Mouse (Mus musculus): ENCODE measurements around the gene Mttp. TPM values are rescaled to one million over a fixed set of nuclear protein-coding genes. Genes with fewer than 3 reads are reported as not detected.

The Mttp gene
- under 1 TPM; 0.53 to 0.69 TPM for total RNA-seq (2023)

GRCm38 (mm10) chr3:138144642-138145171, at the start of gene Mttp:
Gene Mttp, minus strand, starts transcription at chr3:138144968.

GRCm38 (mm10) chr3:138193683-138194302, 49.0 kb upstream of the Mttp start, which contains the start of gene 4930579F01Rik:
Gene 4930579F01Rik, minus strand, starts transcription at chr3:138193825.

GRCm38 (mm10) chr3:138143315-138144059, 1.3 kb downstream of the Mttp start, which contains the start of gene Trmt10a:
Gene Trmt10a, plus strand, starts transcription at chr3:138143448.

GRCm38 (mm10) chr3:138067288-138067687, 77.5 kb downstream of the Mttp start, which contains the start of gene Gm5105:
Gene Gm5105, minus strand, starts transcription at chr3:138067388.

GRCm38 (mm10) chr3:138064732-138065645, 79.8 kb downstream of the Mttp start, which contains the start of gene 1110002E22Rik:
Gene 1110002E22Rik, plus strand, starts transcription at chr3:138065052.

Other genes with a start within 250 kb of the Mttp start
- 10 to 100 TPM; 62.0 to 78.3 TPM for gene Lamtor3, start 226.5 kb downstream of the Mttp start, total RNA-seq (2023)
- gene Dapp1, start 163.4 kb downstream of the Mttp start, total RNA-seq (2023) = 10 to 100 TPM; 44.5 to 48.6 TPM
- gene 1110002E22Rik, start 79.9 kb downstream of the Mttp start, total RNA-seq (2023) = not detected
- gene Gm5105, start 77.6 kb downstream of the Mttp start, total RNA-seq (2023) = not detected
- gene Trmt10a, start 1.5 kb downstream of the Mttp start, total RNA-seq (2023) = 1 to 10 TPM; 3.6 to 3.9 TPM
- gene 4930579F01Rik, start 48.9 kb upstream of the Mttp start, total RNA-seq (2023) = not detected
- not detected for gene Adh7, start 72.8 kb upstream of the Mttp start, total RNA-seq (2023)
- under 1 TPM in 1 of 2 experiments, not detected in 1; 0.47 TPM for gene Adh1, start 116.0 kb upstream of the Mttp start, total RNA-seq (2023)
- not detected for gene Adh6a, start 168.3 kb upstream of the Mttp start, total RNA-seq (2023)
- not detected for gene Adh6b, start 196.8 kb upstream of the Mttp start, total RNA-seq (2023)